Mouse (Mus musculus): ENCODE measurements at regions not wholly inside any gene's neighbourhood (a gene's known extent, or its start where the extent isn't known, plus 50 kb on each side); places are given as distances from the start of the nearest gene placed in this dataset.

- peak; percentile 77 for DNase-seq
These were observed 282.1 kb upstream of the Rasa1 start for GRCm38 (mm10) chr13:85570886-85571527.

- DNase-seq, result no peak
These were observed 268.9 kb upstream of the Rasa1 start for GRCm38 (mm10) chr13:85557821-85558220.

- peak; percentile 86 for DNase-seq
These were observed 267.3 kb upstream of the Rasa1 start for GRCm38 (mm10) chr13:85556101-85556853.

GRCm38 (mm10) chr13:85553072-85553471 lies 264.1 kb upstream of the Rasa1 start:
- no peak for DNase-seq

GRCm38 (mm10) chr13:85509671-85510070 lies 220.7 kb upstream of the Rasa1 start:
- no peak for DNase-seq

- no peak for DNase-seq
These were observed 219.6 kb upstream of the Rasa1 start for GRCm38 (mm10) chr13:85508552-85508951.

GRCm38 (mm10) chr13:85507374-85508101 lies 218.6 kb upstream of the Rasa1 start:
- DNase-seq, result no peak

- DNase-seq, result no peak
These were observed 217.9 kb upstream of the Rasa1 start for GRCm38 (mm10) chr13:85506875-85507274.

- no peak for DNase-seq
These were observed 217.1 kb upstream of the Rasa1 start for GRCm38 (mm10) chr13:85506030-85506429.

- DNase-seq, result no peak
These were observed 216.1 kb upstream of the Rasa1 start for GRCm38 (mm10) chr13:85505046-85505445.

- DNase-seq, result no peak
These were observed 215.1 kb upstream of the Rasa1 start for GRCm38 (mm10) chr13:85504001-85504400.

- DNase-seq, result no peak
These were observed 209.8 kb upstream of the Rasa1 start for GRCm38 (mm10) chr13:85498696-85499095.

GRCm38 (mm10) chr13:85484790-85485189 lies 195.9 kb upstream of the Rasa1 start:
- no peak for DNase-seq

- DNase-seq, result no peak
These were observed 194.4 kb upstream of the Rasa1 start for GRCm38 (mm10) chr13:85483348-85483747.

GRCm38 (mm10) chr13:85479405-85479804 lies 190.5 kb upstream of the Rasa1 start:
- no peak for DNase-seq

- no peak for DNase-seq
These were observed 187.4 kb upstream of the Rasa1 start for GRCm38 (mm10) chr13:85476274-85476846.

GRCm38 (mm10) chr13:85471340-85471739 lies 182.4 kb upstream of the Rasa1 start:
- peak; percentile 32 to 39 for DNase-seq

- no peak for DNase-seq
These were observed 170.5 kb upstream of the Rasa1 start for GRCm38 (mm10) chr13:85459387-85459786.

- no peak for DNase-seq
These were observed 169.7 kb upstream of the Rasa1 start for GRCm38 (mm10) chr13:85458611-85459010.

- no peak for DNase-seq
These were observed 150.7 kb upstream of the Rasa1 start for GRCm38 (mm10) chr13:85439581-85439980.

- no peak for DNase-seq
These were observed 148.9 kb upstream of the Rasa1 start for GRCm38 (mm10) chr13:85437875-85438274.

GRCm38 (mm10) chr13:85437009-85437408 lies 148.1 kb upstream of the Rasa1 start:
- no peak for DNase-seq

GRCm38 (mm10) chr13:85436254-85436653 lies 147.3 kb upstream of the Rasa1 start:
- DNase-seq, result no peak
